Mouse (Mus musculus): ENCODE data around the gene Srrm4. TPM values are rescaled to one million over a fixed set of nuclear protein-coding genes. Genes with fewer than 3 reads are reported as not detected.
"Not testable (repeated sequence)": the region's sequence is repeated elsewhere in the genome, so short reads cannot be mapped to it uniquely, and the experiment has no call there.

Gene Srrm4
- polyA plus RNA-seq, 1 experiment from 2014 or later = 0.90 TPM

- H3K36me3 ChIP-seq = no peaks in the 10 kb centered on the region
- no peak for ATAC-seq (ENCODE audit: extremely low read depth, insufficient number of reproducible peaks, low FRiP score, low TSS enrichment)
- H3K9me3 ChIP-seq = no peaks in the 10 kb centered on the region
- no peak overlapping the region for H3K4me2 ChIP-seq
- WGBS = 44% methylated on average over 4 of the region's 4 CpGs
- H3K4me1 ChIP-seq = peaks cover 8% of the 10 kb centered on the region
- H3K4me3 ChIP-seq = no peak overlapping the region
- no peak overlapping the region for H3K27ac ChIP-seq (replicated peaks)
- H3K27me3 ChIP-seq (replicated peaks) = peaks cover 14% of the 10 kb centered on the region
- no peak overlapping the region for H3K9ac ChIP-seq
Measured at GRCm38 (mm10) chr5:116440251-116440650, 151.4 kb downstream of the Srrm4 start.

DNA sequence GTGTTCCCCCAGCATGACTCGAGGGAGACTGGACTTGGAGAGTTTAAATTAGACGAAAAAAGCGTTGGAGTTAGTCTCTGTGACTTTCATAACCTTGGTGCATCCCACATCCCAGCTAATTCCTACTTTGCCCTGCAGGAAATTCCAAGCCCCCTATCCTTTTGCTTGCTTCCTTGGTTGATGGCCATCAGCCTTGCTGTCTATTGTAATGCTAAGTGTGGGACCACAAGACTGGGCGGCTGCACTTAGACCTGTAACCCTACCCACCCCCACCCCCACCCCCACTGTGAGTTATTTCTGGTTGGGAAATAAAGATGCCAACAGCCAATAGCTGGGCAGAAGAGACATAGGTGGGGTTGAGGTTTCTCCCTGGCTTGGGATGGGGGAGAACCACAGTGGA is 153.3 kb downstream of the Srrm4 start:
- Histone ChIP-seq H3K9me3 (no peaks in the 10 kb centered on the region), H3K36me3 (no peaks in the 10 kb centered on the region), H3K27me3 (replicated peaks) (0 out of 2 replicates have a peak, but pooled peaks cover under 1% of the 10 kb centered on the region), H3K27ac (replicated peaks) (no peak overlapping the region), H3K4me2 (no peak overlapping the region), H3K4me1 (peaks cover 14% of the 10 kb centered on the region), H3K9ac (no peak overlapping the region), H3K4me3 (no peak overlapping the region)
- 37% methylated on average over 4 of the region's 4 CpGs for WGBS
- no peak for ATAC-seq (ENCODE audit: extremely low read depth, insufficient number of reproducible peaks, low FRiP score, low TSS enrichment)

DNA sequence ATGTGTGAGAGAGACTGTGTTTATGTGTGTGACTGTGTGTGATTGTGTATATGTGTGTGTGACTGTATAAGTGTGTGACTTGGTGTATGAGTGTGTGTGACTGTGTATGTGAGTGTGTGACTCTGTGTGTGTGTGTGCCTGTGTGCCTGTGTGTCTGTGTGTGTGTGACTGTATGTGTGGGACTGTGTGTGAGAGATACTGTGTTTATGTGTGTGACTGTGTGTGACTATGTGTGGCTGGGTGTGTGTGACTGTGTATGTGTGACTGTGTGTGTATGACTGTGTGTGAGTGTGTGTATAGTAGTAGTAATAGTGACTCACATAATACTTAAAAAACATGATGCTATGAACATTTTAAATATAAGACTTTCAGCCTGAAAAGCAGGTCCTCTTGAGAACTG is 155.5 kb downstream of the Srrm4 start:
- H3K4me2 ChIP-seq = no peak overlapping the region
- no peak overlapping the region for H3K4me3 ChIP-seq
- no peak overlapping the region for H3K9ac ChIP-seq
- peaks cover 11% of the 10 kb centered on the region for H3K4me1 ChIP-seq
- no peaks in the 10 kb centered on the region for H3K9me3 ChIP-seq
- no peaks in the 10 kb centered on the region for H3K36me3 ChIP-seq
- ATAC-seq (ENCODE audit: extremely low read depth, insufficient number of reproducible peaks, low FRiP score, low TSS enrichment) = no peak
- no peak overlapping the region for H3K27ac ChIP-seq (replicated peaks)
- H3K27me3 ChIP-seq (replicated peaks) = no peaks in the 10 kb centered on the region

DNA sequence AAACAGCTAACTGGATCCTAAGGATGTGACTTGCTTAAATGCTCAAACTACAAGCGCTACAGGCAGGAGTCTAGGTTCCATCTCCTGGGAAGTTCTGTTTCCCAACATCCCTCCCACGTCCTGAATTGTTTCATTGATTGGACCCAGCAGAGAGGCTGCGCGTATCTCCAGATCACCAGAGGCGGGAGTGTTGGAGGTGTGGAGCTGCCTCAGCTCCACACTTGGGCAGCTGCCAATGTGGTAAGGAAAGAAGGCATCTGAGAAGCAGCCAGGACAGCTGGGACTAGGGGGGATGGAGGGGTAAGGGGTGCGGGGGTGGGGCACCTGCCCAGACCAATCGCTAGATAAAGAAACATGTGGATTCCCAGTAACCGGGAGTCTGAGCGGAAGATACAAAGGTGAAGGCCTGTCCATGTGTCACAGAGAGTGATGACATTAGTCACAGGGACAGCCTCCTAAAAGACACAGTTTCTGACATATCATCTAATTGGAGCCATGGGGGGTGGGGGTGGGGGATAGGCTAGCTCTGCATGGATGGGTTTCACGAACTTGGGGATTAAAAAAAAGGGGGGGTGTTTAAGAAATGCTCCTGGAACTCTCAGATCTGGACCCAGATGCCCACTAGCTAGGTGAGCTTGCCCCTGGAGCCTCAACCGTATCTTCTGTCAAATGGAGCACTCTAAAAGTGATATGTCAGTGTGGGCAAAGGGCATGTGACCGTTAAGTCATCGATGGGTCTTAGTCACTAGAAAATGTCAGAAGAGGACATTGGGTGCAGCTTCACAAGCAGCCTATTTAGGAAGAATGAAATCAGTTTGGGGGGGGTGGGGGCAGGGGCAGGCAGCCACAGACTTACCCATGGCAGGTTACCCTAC is 156.4 kb downstream of the Srrm4 start:
- H3K9me3 ChIP-seq = no peaks in the 10 kb centered on the region
- no peak overlapping the region for H3K9ac ChIP-seq
- no peak for ATAC-seq (ENCODE audit: extremely low read depth, insufficient number of reproducible peaks, low FRiP score, low TSS enrichment)
- no peaks in the 10 kb centered on the region for H3K36me3 ChIP-seq
- WGBS = 39% methylated on average over 13 of the region's 13 CpGs
- H3K4me2 ChIP-seq = no peak overlapping the region
- no peaks in the 10 kb centered on the region for H3K27me3 ChIP-seq (replicated peaks)
- H3K4me1 ChIP-seq = peaks cover 11% of the 10 kb centered on the region
- H3K27ac ChIP-seq (replicated peaks) = no peak overlapping the region
- no peak overlapping the region for H3K4me3 ChIP-seq

GRCm38 (mm10) chr5:116432871-116433270 is 158.7 kb downstream of the Srrm4 start:
- ATAC-seq (ENCODE audit: extremely low read depth, insufficient number of reproducible peaks, low FRiP score, low TSS enrichment) = no peak
- Histone ChIP-seq H3K9me3 (no peaks in the 10 kb centered on the region), H3K4me2 (no peak overlapping the region), H3K4me1 (peaks cover 12% of the 10 kb centered on the region), H3K4me3 (no peak overlapping the region), H3K36me3 (no peaks in the 10 kb centered on the region), H3K27ac (replicated peaks) (no peak overlapping the region), H3K27me3 (replicated peaks) (no peaks in the 10 kb centered on the region), H3K9ac (no peak overlapping the region)
- WGBS = 59% methylated on average over 7 of the region's 7 CpGs

GRCm38 (mm10) chr5:116426701-116427100 is 164.9 kb downstream of the Srrm4 start:
- H3K9me3 ChIP-seq = no peaks in the 10 kb centered on the region
- H3K4me1 ChIP-seq = peaks cover 33% of the 10 kb centered on the region
- no peak overlapping the region for H3K4me2 ChIP-seq
- H3K27me3 ChIP-seq (replicated peaks) = no peaks in the 10 kb centered on the region
- ATAC-seq (ENCODE audit: extremely low read depth, insufficient number of reproducible peaks, low FRiP score, low TSS enrichment) = no peak
- H3K36me3 ChIP-seq = no peaks in the 10 kb centered on the region
- H3K27ac ChIP-seq (replicated peaks) = no peak overlapping the region
- 78% methylated on average over 2 of the region's 2 CpGs for WGBS
- no peak overlapping the region for H3K4me3 ChIP-seq
- no peak overlapping the region for H3K9ac ChIP-seq

GRCm38 (mm10) chr5:116425709-116426108 is 165.9 kb downstream of the Srrm4 start:
- not testable (repeated sequence) for H3K9me3 ChIP-seq; H3K36me3 ChIP-seq; ATAC-seq (ENCODE audit: extremely low read depth, insufficient number of reproducible peaks, low FRiP score, low TSS enrichment); H3K4me2 ChIP-seq; H3K4me3 ChIP-seq; H3K27ac ChIP-seq (replicated peaks); H3K27me3 ChIP-seq (replicated peaks); H3K9ac ChIP-seq
- 79% methylated on average over 3 of the region's 3 CpGs for WGBS
- peaks cover 39% of the 10 kb centered on the region for H3K4me1 ChIP-seq

DNA sequence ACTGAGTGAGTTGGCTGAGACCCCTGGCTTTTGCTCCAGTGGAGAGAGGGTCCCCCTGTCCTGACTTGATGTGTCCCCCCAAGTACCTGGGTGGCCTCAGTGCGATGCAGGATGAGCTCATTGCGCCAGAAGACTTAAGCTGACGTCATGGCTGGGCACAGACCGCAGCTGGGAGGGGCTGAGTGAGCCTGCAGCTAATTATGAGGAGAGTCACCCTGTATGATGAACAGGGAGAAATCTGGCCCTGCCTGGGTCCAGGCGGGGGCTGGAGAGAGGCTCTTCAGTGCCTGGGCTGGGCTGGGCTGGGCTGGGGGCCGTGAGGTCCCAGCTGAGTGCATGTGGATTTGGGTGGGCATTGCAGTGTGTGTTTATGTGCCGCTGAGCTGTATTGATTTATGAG is 166.3 kb downstream of the Srrm4 start:
- Histone ChIP-seq H3K36me3 (no peaks in the 10 kb centered on the region), H3K9ac (no peak overlapping the region), H3K4me1 (peaks cover 44% of the 10 kb centered on the region), H3K27me3 (replicated peaks) (no peaks in the 10 kb centered on the region), H3K9me3 (no peaks in the 10 kb centered on the region), H3K4me2 (no peak overlapping the region), H3K27ac (replicated peaks) (no peak overlapping the region), H3K4me3 (no peak overlapping the region)
- no peak for ATAC-seq (ENCODE audit: extremely low read depth, insufficient number of reproducible peaks, low FRiP score, low TSS enrichment)
- WGBS = 55% methylated on average over 7 of the region's 7 CpGs

GRCm38 (mm10) chr5:116423746-116424145 is 167.9 kb downstream of the Srrm4 start:
- no peak for ATAC-seq (ENCODE audit: extremely low read depth, insufficient number of reproducible peaks, low FRiP score, low TSS enrichment)
- Histone ChIP-seq H3K9me3 (no peaks in the 10 kb centered on the region), H3K27me3 (replicated peaks) (no peaks in the 10 kb centered on the region), H3K4me3 (no peak overlapping the region), H3K4me1 (peaks cover 59% of the 10 kb centered on the region), H3K36me3 (no peaks in the 10 kb centered on the region), H3K27ac (replicated peaks) (peak overlapping the region; percentile 94), H3K4me2 (no peak overlapping the region), H3K9ac (no peak overlapping the region)
- 75% methylated on average over 8 of the region's 8 CpGs for WGBS

GRCm38 (mm10) chr5:116422699-116423201 is 168.9 kb downstream of the Srrm4 start, which contains the start of gene Hspb8:
Gene Hspb8 (minus strand): TSS chr5:116422864.
- Histone ChIP-seq H3K4me2 (peak within 1 kb of the TSS; percentile 79), H3K27ac (replicated peaks) (peak within 1 kb of the TSS; percentile 94), H3K4me3 (peak within 1 kb of the TSS; percentile 62), H3K36me3 (peaks cover 6% of the 10 kb centered on the region; the same call in 1 of the 2 replicates), H3K4me1 (peaks cover 59% of the 10 kb centered on the region), H3K9ac (peak within 1 kb of the TSS; percentile 90), H3K27me3 (replicated peaks) (no peaks in the 10 kb centered on the region), H3K9me3 (no peaks in the 10 kb centered on the region)
- peak; percentile 78; the same call in 1 of the 2 replicates for ATAC-seq (ENCODE audit: extremely low read depth, insufficient number of reproducible peaks, low FRiP score, low TSS enrichment)
- WGBS = under 1% methylated on average over 19 of the region's 20 CpGs

DNA sequence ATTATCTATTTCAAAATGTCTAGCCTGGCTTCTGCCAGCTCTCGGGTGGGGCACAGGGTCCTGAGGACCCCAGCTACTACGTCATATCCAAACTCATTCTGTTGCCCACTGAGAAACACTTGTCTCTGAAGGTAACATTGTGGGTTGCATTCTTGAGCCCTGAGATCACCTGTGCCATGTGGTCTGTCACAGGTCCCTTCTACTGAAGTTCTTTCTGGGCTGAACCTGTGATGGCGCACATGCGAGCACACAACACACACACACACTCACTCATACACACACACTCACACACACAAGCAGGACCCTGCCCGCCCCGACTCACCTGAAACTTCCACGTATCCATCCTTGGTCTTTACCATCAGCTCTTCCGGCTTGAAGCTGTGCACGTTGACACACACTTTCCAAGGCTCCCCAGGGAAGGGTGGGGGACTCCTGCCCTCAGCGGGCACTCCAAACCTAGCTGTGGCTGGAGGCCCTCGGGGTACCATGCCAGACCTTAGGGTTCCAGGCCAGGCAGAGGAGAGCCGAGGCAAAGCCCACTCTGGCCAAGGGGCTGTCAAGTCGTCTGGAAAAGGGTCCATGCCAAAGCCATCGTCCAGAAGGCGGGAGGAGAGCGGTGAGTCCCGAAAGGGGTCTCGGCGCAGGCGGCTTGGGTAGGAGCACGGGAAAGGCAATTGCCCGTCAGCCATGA is 169.7 kb downstream of the Srrm4 start:
- Histone ChIP-seq H3K9me3 (no peaks in the 10 kb centered on the region), H3K9ac (peak overlapping the region; percentile 90), H3K27me3 (replicated peaks) (no peaks in the 10 kb centered on the region), H3K4me2 (peak overlapping the region; percentile 79), H3K36me3 (peaks cover 14% of the 10 kb centered on the region), H3K27ac (replicated peaks) (peak overlapping the region; percentile 94), H3K4me1 (peaks cover 56% of the 10 kb centered on the region), H3K4me3 (peak overlapping the region; percentile 62)
- WGBS = 15% methylated on average over 22 of the region's 22 CpGs
- ATAC-seq (ENCODE audit: extremely low read depth, insufficient number of reproducible peaks, low FRiP score, low TSS enrichment) = no peak

Data from heart, embryonic 13.5 days (tissue).